Mouse (Mus musculus) bone marrow, adult 2 months (tissue): Measurements from ENCODE around the gene Map2k2.

ENCODE experiments used
- CTCF ChIP-seq: fragments of 200-500 bp; IDR thresholded peaks from 2 replicates; pipeline ENCODE4 v1.5.1; 2011; ENCODE audit warnings: low read length, control low read depth; ENCODE audit not compliant: control insufficient read depth, insufficient read depth
- POLR2A ChIP-seq: fragments of 200-500 bp; IDR thresholded peaks from 2 replicates; pipeline ENCODE4 v1.6.1; 2011; ENCODE audit warnings: low read depth, mild to moderate bottlenecking, control low read depth, low read length, borderline replicate concordance; ENCODE audit not compliant: control insufficient read depth

GRCm38 (mm10) chr10:81167200-81168086, 61.7 kb downstream of the Map2k2 start, which contains the start of gene Pias4:
- TF ChIP-seq POLR2A (peak; percentile 92), CTCF (no peak)
